Comparison of ENCODE assay signal across 12 mouse cellular contexts in the genomic region with DNA sequence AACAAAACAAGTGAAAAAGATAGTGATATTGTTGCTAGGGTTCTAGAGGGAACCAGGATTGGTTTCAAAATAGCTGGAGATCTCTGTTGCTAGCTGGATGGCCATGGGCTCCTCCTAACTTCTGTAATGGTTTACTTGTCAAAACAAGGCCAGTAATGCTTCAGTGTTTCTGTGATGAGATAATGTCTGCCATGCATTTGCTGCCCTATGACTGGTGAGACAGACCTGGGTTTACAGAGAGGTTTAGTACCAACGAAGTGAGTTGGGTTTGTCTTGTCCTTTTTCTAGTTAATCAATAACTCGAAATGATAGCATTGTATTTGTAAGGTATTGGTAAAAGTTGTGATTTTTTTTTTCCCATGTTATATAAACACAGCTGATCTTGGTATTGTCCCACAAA. TPM values are rescaled to one million over a fixed set of nuclear protein-coding genes. Genes with fewer than 3 reads are reported as not detected.
DNase-seq lines count a peak whose midpoint lies in the region; ATAC-seq and TF ChIP-seq lines count a peak whose summit lies in the region.
"Had no signal": no experiment of that assay in that cellular context is flagged by ENCODE, and none has a peak within 500 bp of the region (broad histone marks: within the 10 kb centered on the region; RNA-seq: fewer than 3 reads in every experiment).

No protein-coding gene starts in this region.

- H3K4me1 ChIP-seq in forebrain, embryonic 11.5 days (replicated peaks; ENCODE audit: control insufficient read depth, insufficient read depth, low read length), result peaks cover 4% of the 10 kb centered on the region; the same call in 1 of the 2 replicates
- peaks cover 46% of the 10 kb centered on the region for H3K4me1 ChIP-seq in forebrain, embryonic 10.5 days
- peaks cover 30% of the 10 kb centered on the region for H3K4me1 ChIP-seq in kidney, adult 2 months (ENCODE audit: control insufficient read depth, insufficient read depth, low read length)
- peaks cover 4% of the 10 kb centered on the region for H3K4me1 ChIP-seq in ES-Bruce4 (ENCODE audit: control insufficient read depth, insufficient read depth, low read length)
- peaks cover 68% of the 10 kb centered on the region for H3K4me1 ChIP-seq in liver, embryonic 12.5 days

- H3K27me3 ChIP-seq in forebrain, embryonic 11.5 days (ENCODE audit: control insufficient read depth, insufficient read depth, low read length), result no peaks in the 10 kb centered on the region
- no peaks in the 10 kb centered on the region for H3K27me3 ChIP-seq in forebrain, embryonic 10.5 days (ENCODE audit: poor library complexity, severe bottlenecking)
- no peaks in the 10 kb centered on the region for H3K27me3 ChIP-seq in kidney, adult 2 months (replicated peaks; ENCODE audit: control insufficient read depth, insufficient read depth, low read length)
- no peaks in the 10 kb centered on the region for H3K27me3 ChIP-seq in ES-Bruce4 (ENCODE audit: control insufficient read depth, insufficient read depth, low read length, poor library complexity, severe bottlenecking)
- H3K27me3 ChIP-seq in liver, embryonic 12.5 days (replicated peaks), result no peaks in the 10 kb centered on the region
- H3K27me3 ChIP-seq: Patski had no signal

- no peak overlapping the region for H3K4me2 ChIP-seq in forebrain, embryonic 11.5 days (ENCODE audit: low read depth, low read length, severe bottlenecking)
- peak overlapping the region; percentile 54 for H3K4me2 ChIP-seq in liver, embryonic 12.5 days

- WGBS in forebrain, embryonic 11.5 days, result 83% methylated on average over 2 of the region's 2 CpGs
- WGBS in forebrain, embryonic 10.5 days, result 80% methylated on average over 2 of the region's 2 CpGs
- 44% methylated on average over 2 of the region's 2 CpGs for WGBS in kidney, adult 2 months
- 57% methylated on average over 2 of the region's 2 CpGs for WGBS in liver, embryonic 12.5 days (ENCODE audit: insufficient replicate concordance)

- no peak overlapping the region for H3K4me3 ChIP-seq in forebrain, embryonic 11.5 days (ENCODE audit: low read depth, low read length)
- H3K4me3 ChIP-seq in forebrain, embryonic 10.5 days, result no peak overlapping the region
- H3K4me3 ChIP-seq in kidney, adult 2 months (ENCODE audit: insufficient read depth, low read depth, low read length), result no peak overlapping the region
- H3K4me3 ChIP-seq in ES-Bruce4 (ENCODE audit: low read depth, low read length), result no peak overlapping the region
- 0 out of 2 replicates have a peak overlapping the region, but pooled peaks have one; percentile 16 for H3K4me3 ChIP-seq in liver, embryonic 12.5 days

- no peak overlapping the region for H3K9ac ChIP-seq in forebrain, embryonic 11.5 days (ENCODE audit: low read length)
- peak overlapping the region; percentile 53 for H3K9ac ChIP-seq in ES-Bruce4 (ENCODE audit: low read depth, poor library complexity, severe bottlenecking)
- 0 out of 2 replicates have a peak overlapping the region, but pooled peaks have one; percentile 39 for H3K9ac ChIP-seq in liver, embryonic 12.5 days

- no peak overlapping the region for H3K27ac ChIP-seq in forebrain, embryonic 11.5 days (ENCODE audit: low read depth, low read length)
- H3K27ac ChIP-seq in forebrain, embryonic 10.5 days, result no peak overlapping the region
- peak overlapping the region; percentile 34; the same call in 1 of the 2 replicates for H3K27ac ChIP-seq in kidney, adult 2 months (ENCODE audit: insufficient read depth, low read depth, low read length)
- H3K27ac ChIP-seq in ES-Bruce4 (ENCODE audit: insufficient read depth, low read length), result no peak overlapping the region
- peak overlapping the region; percentile 58 for H3K27ac ChIP-seq in liver, embryonic 12.5 days

- ATAC-seq in forebrain, embryonic 11.5 days (replicated peaks; ENCODE audit: low FRiP score), result no peak
- no peak for ATAC-seq in liver, embryonic 12.5 days
- ATAC-seq: Patski had no signal

- TF ChIP-seq EP300 in ES-Bruce4 (IDR thresholded peaks at IDR 0.05; ENCODE audit: insufficient read depth, low read depth, low read length), result no peak

- peaks cover 8% of the 10 kb centered on the region for H3K36me3 ChIP-seq in forebrain, embryonic 11.5 days (ENCODE audit: control insufficient read depth, insufficient read depth, low read length)
- H3K36me3 ChIP-seq in forebrain, embryonic 10.5 days (replicated peaks), result peaks cover 68% of the 10 kb centered on the region
- no peaks in the 10 kb centered on the region for H3K36me3 ChIP-seq in kidney, adult 2 months (ENCODE audit: control insufficient read depth, insufficient read depth, low read length)
- H3K36me3 ChIP-seq in ES-Bruce4 (ENCODE audit: control insufficient read depth, insufficient read depth, low read length, poor library complexity, severe bottlenecking), result peaks cover 56% of the 10 kb centered on the region
- H3K36me3 ChIP-seq in liver, embryonic 12.5 days, result peaks cover 46% of the 10 kb centered on the region

- DNase-seq in forebrain, embryonic 11.5 days (ENCODE audit: low spot score), result peak; percentile 15
- no peak for DNase-seq in forebrain, embryonic 10.5 days (ENCODE audit: extremely low spot score, low spot score)
- DNase-seq in kidney, adult 2 months, result peak; percentile 23
- DNase-seq in kidney, postnatal 10 days, result no peak
- DNase-seq in left cerebral cortex, adult 9 months (ENCODE audit: low spot score in 2 of 2), result no peak
- DNase-seq in right cerebral cortex, adult 2 months (ENCODE audit: low spot score in 2 of 2), result no peak
- DNase-seq: cerebellum, adult 9-10 months; kidney, adult 18-20 months; lung, postnatal 14 days had no signal

- TF ChIP-seq CTCF in kidney, adult 2 months (conservative IDR thresholded peaks at IDR 0.05; ENCODE audit: insufficient read depth, insufficient read length, low read depth, low read length), result no peak
- TF ChIP-seq CTCF in ES-Bruce4 (IDR thresholded peaks at IDR 0.05; ENCODE audit: low read depth, low read length), result no peak

- no peak for TF ChIP-seq POLR2A in kidney, adult 2 months (IDR thresholded peaks at IDR 0.05; ENCODE audit: low read depth, low read length)
- no peak for TF ChIP-seq POLR2A in ES-Bruce4 (IDR thresholded peaks at IDR 0.05; ENCODE audit: insufficient read depth, low read length)

- no peaks in the 10 kb centered on the region for H3K9me3 ChIP-seq in forebrain, embryonic 11.5 days (ENCODE audit: control insufficient read depth, low read length)
- H3K9me3 ChIP-seq in forebrain, embryonic 10.5 days, result no peaks in the 10 kb centered on the region
- H3K9me3 ChIP-seq in ES-Bruce4 (replicated peaks; ENCODE audit: control insufficient read depth, insufficient read depth, low read length, poor library complexity, severe bottlenecking), result no peaks in the 10 kb centered on the region
- H3K9me3 ChIP-seq in liver, embryonic 12.5 days (replicated peaks), result no peaks in the 10 kb centered on the region

RNA-seq across cellular contexts. Expression of a gene that starts 4.6 kb away (rescaled TPM):
- polyA plus RNA-seq in forebrain, embryonic 11.5 days (2014; fragmentation: Nextera tagmentation; extraction: Ambion mirVana), result 122 and 131 TPM in 2 replicates
- polyA plus RNA-seq in forebrain, embryonic 10.5 days (2016; fragmentation: Nextera tagmentation; extraction: Ambion mirVana), result 121 and 126 TPM in 2 replicates
- 45.9 and 52.4 TPM in 2 replicates for polyA plus RNA-seq in kidney, adult 2 months (2012; rRNA removed)
- 111 and 125 TPM in 2 replicates for polyA plus RNA-seq in ES-Bruce4 (2011; ENCODE audit: insufficient read depth, insufficient read length, low read depth, missing spikeins)
- polyA plus RNA-seq in liver, embryonic 12.5 days (2016; fragmentation: Nextera tagmentation; extraction: Ambion mirVana), result 43.2 and 43.7 TPM in 2 replicates

Comparison
In these comparisons a context has a peak if more than half of its experiments do, and no peak if none do; other contexts are left out.
1. DNase-seq: peak in forebrain, embryonic 11.5 days (single experiment) and kidney, adult 2 months (single experiment); none in forebrain, embryonic 10.5 days (single experiment), kidney, postnatal 10 days (single experiment), left cerebral cortex, adult 9 months (0 of 2) and right cerebral cortex, adult 2 months (0 of 2).
2. H3K27ac ChIP-seq: peak in kidney, adult 2 months (single experiment) and liver, embryonic 12.5 days (single experiment); none in forebrain, embryonic 11.5 days (single experiment), forebrain, embryonic 10.5 days (single experiment) and ES-Bruce4 (single experiment).